Mouse (Mus musculus) adrenal gland, postnatal 36 days (tissue): Measurements from ENCODE around the gene Sik3. TPM values are rescaled to one million over a fixed set of nuclear protein-coding genes. Genes with fewer than 3 reads are reported as not detected.

Source experiments
- DNase-seq, 2 experiments: peaks; one replicate each; pipeline ENCODE4 v3.0.0; 2021; ENCODE audit warnings: mixed read lengths in 1 of 2
- long read RNA-seq, 2 experiments: library from polyadenylated mRNA; stranded (forward); transcript quantifications; one replicate each; pipeline ENCODE4 v2.0.0; 2021; ENCODE audit warnings: borderline sequencing depth in 2 of 2
- total RNA-seq, 2 experiments: library from RNA; stranded (reverse); gene quantifications; 2 replicates each; pipeline ENCODE4 v1.2.3; 2021

Gene Sik3
- total RNA-seq, result 10 to 100 TPM; 55.1 to 60.0 TPM
- long read RNA-seq, experiment 1, partial matches to known transcripts, result 28 of 32 reads
- long read RNA-seq, experiment 1, other reads (novel, unspliced or antisense), result 4 of 32 reads
- long read RNA-seq, experiment 2, full-length matches to known transcripts, result 1 of 9 reads
- long read RNA-seq, experiment 2, partial matches to known transcripts, result 6 of 9 reads
- long read RNA-seq, experiment 2, other reads (novel, unspliced or antisense), result 2 of 9 reads

DNA sequence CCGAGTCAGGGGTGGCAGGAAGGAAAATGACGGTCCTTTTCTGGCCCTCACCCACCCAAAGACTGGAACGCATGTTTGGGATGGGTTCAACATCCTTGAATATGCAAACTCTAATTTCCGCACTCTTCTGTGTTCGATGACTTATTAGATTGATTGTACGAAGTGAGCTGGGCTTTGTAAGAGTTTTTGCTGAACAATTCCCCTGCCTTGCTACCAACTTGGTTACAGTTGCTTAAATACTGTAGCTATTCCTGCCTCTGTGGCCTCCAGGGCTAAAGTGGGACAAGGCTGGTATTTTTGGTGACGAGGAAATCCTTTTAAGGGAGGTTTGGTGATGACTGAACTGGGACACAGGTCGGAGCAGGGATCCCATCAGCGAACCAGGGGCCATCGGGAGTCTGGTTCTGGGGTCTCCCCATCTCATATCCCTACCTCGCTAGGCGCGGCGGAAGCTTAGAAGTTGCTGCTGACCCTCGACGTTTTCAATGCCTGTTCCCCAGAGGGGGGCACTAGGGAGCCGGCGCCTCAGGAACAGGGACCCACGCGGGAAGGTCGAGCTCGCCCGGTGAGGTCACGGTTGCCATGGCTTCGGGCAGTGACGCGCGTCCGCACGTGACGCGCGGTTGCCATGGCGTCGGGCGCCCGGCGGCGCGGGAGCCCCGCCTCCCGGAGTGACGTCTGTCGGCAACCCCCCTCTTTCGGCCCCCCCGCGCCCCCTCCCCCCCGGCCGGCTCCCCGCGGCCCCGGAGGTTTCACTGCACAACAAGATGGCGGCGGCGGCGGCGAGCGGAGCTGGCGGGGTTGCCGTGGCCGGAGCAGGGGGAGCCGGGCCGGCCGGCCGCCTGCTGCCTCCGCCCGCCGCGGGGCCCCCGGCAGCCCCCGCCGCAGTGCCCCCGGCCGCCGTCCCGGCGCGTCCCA lies at the start of gene Sik3, which contains the start of gene Pafah1b2:
Gene Sik3, plus strand, starts transcription at position 730 of the 918 bp plus-strand sequence.
Gene Pafah1b2, minus strand, starts transcription at position 600 of the 918 bp plus-strand sequence.
- peak; percentile 96 to 97 for DNase-seq

- peak in 1 of 2 experiments; percentile 49 for DNase-seq
Observed at GRCm38 (mm10) chr9:45963577-45963976, 49.0 kb upstream of the Sik3 start.

DNA sequence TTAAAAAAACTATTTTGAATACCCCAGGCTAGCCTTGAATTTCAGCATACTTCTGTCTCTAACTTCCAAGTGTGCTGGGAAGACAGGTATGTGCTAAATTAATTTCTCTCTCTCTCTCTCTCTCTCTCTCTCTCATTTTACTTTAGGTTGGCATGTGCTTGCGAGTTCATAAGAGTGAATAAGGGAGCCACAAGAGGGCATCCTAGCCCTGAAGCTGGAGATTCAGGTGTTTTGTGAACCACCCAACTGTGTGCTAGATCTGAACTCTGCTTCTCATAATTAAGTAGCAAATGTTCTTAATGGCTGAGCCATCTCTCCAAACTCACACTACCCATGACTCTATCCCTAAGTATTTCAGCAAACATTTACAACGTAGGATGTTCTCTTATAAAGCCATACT lies 35.7 kb upstream of the Sik3 start:
- no peak for DNase-seq

- DNase-seq, result no peak
Observed at GRCm38 (mm10) chr9:45979778-45980177, 32.8 kb upstream of the Sik3 start.

DNA sequence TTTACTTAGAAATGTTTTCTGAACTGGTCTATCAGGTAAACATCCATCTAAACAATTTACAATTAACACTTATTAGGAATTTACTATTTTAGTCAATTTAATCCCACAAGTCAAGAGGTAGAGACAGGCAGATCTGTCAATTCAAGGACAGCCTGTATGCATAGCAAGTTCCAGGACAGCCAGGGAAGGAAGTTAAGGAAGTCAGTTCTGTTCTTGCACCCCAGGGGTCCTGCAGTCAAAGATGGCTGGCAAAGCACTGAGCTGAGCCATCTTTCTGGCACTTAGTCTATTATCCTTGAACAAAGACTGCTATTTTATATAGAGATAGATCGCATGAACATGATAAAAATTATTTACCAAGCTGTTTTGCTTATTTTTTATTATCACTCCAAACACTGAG lies 32.0 kb upstream of the Sik3 start:
- DNase-seq, result no peak

GRCm38 (mm10) chr9:45981331-45981730 lies 31.3 kb upstream of the Sik3 start:
- DNase-seq, result no peak

DNA sequence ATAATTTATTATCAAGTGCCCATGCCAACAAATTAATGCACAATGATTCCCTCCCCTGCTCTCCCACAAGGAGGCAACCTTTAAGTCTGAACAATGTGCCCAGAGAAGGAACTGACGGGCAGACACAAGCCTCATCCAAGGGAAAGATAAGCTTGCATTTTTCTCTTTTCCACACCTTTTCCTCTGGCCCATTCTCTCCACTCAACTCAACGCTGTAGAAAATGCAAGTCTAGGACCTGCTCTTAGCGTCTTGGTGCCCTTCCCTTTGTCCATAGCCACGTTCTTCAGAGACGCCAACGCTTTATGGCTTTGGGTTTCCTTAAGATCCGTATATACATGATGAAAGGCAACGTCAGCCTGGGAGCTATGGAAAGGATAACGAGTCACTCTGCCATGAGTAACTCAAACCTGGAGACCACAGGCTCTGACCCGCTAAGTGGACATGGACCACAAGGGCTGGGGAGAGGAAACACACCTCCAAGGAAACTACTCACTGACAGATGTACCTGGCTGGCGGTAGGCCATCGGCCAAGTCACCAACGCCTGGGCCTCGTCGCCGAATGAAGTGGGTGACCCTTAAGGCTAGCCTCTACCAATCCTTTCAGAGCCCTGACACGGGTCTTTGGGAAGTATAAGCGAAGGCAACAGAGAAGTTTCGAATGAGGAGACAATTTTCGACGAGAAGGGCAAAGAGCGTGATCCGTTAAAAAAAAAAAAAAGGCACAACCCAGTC lies 28.8 kb upstream of the Sik3 start:
- peak; percentile 19 to 36 for DNase-seq

GRCm38 (mm10) chr9:45984409-45985228 lies 28.0 kb upstream of the Sik3 start:
- peak; percentile 94 to 96 for DNase-seq

- peak; percentile 82 to 84 for DNase-seq
Observed at GRCm38 (mm10) chr9:45985229-45985567, 27.4 kb upstream of the Sik3 start.

DNA sequence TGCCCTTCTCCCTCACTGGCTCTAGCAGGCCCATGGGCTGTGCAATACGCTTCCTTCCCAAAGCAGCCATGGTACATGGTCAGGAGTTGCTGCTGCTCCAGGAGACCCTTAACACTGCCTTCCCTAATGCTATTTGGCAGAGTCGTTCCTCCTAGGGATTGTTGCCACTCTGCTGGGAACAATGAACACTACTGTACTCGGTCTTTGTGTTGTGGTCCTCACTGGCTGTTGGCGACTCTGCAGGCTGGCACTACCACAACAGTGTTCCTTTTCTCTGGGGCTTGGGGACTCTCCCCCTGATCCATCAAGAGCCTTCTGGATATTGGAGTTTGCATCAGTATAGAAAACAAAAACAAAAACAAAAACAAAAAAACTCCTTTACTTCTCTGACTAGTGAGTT lies 13.6 kb upstream of the Sik3 start:
- DNase-seq, result no peak

GRCm38 (mm10) chr9:46003729-46004128 lies 8.9 kb upstream of the Sik3 start:
- DNase-seq, result peak; percentile 86 to 88

- no peak for DNase-seq
Observed at GRCm38 (mm10) chr9:46004529-46004928, 8.1 kb upstream of the Sik3 start.

GRCm38 (mm10) chr9:46006224-46006623 lies 6.4 kb upstream of the Sik3 start:
- no peak for DNase-seq

- DNase-seq, result no peak
Observed at GRCm38 (mm10) chr9:46008931-46009668, 3.5 kb upstream of the Sik3 start.

DNA sequence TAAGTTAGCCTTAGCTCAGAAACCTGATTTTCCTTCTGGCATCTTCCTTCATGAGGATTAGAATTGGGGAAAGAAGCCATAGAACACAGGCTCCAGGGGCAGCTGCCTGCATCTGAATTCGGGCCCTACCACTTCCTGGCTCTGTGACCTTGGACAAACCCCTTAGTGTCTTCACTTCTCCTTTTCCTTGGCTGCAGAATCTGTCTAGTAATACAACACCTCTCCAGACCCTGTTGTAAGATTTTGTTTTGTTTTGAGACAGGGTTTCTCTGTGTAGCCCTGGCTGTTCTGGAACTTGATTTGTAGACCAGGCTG lies 3.0 kb upstream of the Sik3 start:
- no peak for DNase-seq

- DNase-seq, result no peak
Observed at GRCm38 (mm10) chr9:46011094-46011970, 1.3 kb upstream of the Sik3 start.

- peak; percentile 42 to 64 for DNase-seq
Observed at GRCm38 (mm10) chr9:46013009-46013586, 478 bp downstream of the Sik3 start.

GRCm38 (mm10) chr9:46013616-46014015 lies 996 bp downstream of the Sik3 start:
- no peak for DNase-seq

DNA sequence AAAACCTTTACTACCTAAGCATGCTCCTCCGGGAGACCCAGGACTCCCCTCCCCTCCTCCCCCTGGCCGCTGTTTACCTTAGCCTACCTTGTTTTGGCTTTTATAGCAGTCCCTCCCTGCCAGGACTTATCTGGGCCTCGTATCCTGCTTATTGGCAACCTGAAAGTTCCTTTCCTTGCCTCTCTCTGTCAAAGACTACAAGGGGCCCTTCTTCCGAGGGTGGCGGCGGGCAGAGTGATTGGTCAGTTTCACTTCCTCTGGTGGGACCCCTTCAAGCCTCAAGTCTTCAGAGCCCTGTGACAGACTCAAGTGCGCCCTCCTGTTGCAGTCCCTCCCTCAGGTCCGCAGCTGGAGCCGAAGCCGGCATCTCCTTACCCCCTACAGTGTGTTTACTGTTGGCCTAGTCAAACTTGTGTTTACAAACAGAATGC lies 1.6 kb downstream of the Sik3 start:
- peak; percentile 57 to 66 for DNase-seq

DNA sequence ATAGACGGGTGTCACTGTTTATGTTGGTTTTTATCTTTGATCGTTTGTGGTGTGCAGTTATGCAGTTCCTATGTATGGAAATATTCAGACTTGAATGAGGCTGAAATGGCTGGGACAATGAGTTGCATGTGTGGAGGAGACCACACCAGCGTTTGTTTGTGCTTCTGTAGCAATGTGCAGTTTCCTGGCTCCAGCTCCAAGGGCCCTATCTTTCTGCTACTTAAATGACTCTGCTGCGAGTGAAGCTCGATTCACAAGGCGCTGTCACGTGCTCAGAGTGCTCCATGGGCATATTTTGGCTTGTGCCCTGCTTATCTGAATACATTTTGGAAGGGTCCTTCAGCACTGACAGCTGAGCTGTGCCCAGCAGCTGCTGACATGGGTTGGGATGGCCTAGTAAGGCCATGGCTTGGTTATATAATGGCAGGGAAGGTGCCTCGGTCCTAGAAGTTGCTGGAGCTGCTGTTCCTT lies 2.5 kb downstream of the Sik3 start:
- DNase-seq, result peak; percentile 39 to 51
